Mouse (Mus musculus): ENCODE data around the gene Specc1. TPM values are rescaled to one million over a fixed set of nuclear protein-coding genes. Genes with fewer than 3 reads are reported as not detected.

Gene Specc1
- polyA plus RNA-seq, 1 experiment from 2014 or later, result 8.8 TPM

DNA sequence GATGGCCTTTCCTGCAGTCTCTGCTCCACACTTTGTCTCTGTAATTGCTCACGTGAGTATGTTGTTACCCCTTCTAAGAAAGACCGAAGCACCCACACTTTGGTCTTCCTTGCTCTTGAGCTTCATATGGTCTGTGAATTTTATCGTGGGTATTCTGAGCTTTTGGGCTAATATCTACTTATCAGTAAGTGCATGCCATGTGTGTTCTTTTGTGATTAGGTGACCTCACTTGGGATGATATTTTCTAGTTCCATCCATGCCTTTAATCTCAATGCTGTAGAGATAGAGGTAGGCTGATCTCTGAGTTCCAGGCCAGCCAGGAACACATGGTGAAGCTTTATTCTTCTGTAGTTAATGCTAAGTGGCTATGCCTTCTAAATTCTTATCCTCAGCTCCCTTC is 207.8 kb downstream of the Specc1 start:
- no peaks in the 10 kb centered on the region for H3K9me3 ChIP-seq
- WGBS, result 92% methylated on average over 3 of the region's 3 CpGs
- H3K4me1 ChIP-seq, result no peaks in the 10 kb centered on the region
- no peaks in the 10 kb centered on the region for H3K27me3 ChIP-seq
- no peak overlapping the region for H3K4me2 ChIP-seq
- H3K4me3 ChIP-seq, result no peak overlapping the region
- no peak overlapping the region for H3K9ac ChIP-seq
- H3K27ac ChIP-seq, result no peak overlapping the region
- no peaks in the 10 kb centered on the region for H3K36me3 ChIP-seq
- no peak for ATAC-seq (ENCODE audit: insufficient number of reproducible peaks, low FRiP score, low TSS enrichment, low read depth)

DNA sequence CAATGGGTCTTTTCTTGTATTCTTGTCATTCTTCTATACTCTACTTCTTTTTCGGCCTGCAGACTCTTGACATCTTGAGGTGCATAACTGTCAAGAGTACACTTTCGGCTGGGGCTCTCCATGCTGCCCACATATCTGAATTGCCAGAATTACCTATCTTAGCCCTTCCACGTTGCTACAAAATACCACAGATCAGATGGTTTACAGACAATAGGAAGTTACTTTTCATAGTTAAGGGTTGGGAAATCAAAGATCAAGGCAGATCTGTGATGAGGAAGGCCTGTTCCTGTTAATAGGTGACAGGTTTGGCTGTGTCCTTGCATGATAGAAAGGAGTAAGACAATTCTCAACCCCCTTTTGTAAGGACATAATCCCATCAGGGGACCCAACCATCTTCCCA is 209.9 kb downstream of the Specc1 start:
- H3K9ac ChIP-seq, result no peak overlapping the region
- no peaks in the 10 kb centered on the region; the same call in 1 of the 2 replicates for H3K36me3 ChIP-seq
- no peaks in the 10 kb centered on the region for H3K4me1 ChIP-seq
- H3K4me2 ChIP-seq, result no peak overlapping the region
- no peak overlapping the region for H3K27ac ChIP-seq
- no peaks in the 10 kb centered on the region for H3K27me3 ChIP-seq
- 73% methylated on average over 3 of the region's 3 CpGs for WGBS
- no peak for ATAC-seq (ENCODE audit: insufficient number of reproducible peaks, low FRiP score, low TSS enrichment, low read depth)
- H3K4me3 ChIP-seq, result no peak overlapping the region
- H3K9me3 ChIP-seq, result no peaks in the 10 kb centered on the region

DNA sequence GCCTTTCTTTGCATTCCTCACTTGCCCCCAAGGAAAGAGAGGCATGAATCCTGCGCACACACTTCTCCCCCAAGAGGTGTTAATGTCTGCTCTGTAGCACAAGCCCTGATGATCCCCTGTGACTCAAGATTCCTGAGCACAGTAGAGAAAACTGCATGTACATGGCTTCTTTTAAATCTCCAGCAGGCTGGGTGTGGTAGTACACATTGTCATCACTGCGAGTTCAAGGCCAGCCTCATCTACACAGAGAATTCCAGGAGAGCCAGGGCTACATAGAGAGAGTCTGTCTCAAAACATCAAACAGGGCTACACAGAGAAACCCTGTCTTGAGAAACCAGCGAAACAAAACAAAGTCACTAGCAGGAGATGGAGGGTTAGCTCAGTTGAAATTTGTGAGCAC is 211.6 kb downstream of the Specc1 start:
- Histone ChIP-seq H3K4me3 (no peak overlapping the region), H3K27ac (no peak overlapping the region), H3K4me2 (no peak overlapping the region), H3K36me3 (no peaks in the 10 kb centered on the region; the same call in 1 of the 2 replicates), H3K9ac (no peak overlapping the region), H3K27me3 (no peaks in the 10 kb centered on the region), H3K4me1 (no peaks in the 10 kb centered on the region), H3K9me3 (no peaks in the 10 kb centered on the region)
- no peak for ATAC-seq (ENCODE audit: insufficient number of reproducible peaks, low FRiP score, low TSS enrichment, low read depth)
- WGBS, result 82% methylated on average over 3 of the region's 3 CpGs

DNA sequence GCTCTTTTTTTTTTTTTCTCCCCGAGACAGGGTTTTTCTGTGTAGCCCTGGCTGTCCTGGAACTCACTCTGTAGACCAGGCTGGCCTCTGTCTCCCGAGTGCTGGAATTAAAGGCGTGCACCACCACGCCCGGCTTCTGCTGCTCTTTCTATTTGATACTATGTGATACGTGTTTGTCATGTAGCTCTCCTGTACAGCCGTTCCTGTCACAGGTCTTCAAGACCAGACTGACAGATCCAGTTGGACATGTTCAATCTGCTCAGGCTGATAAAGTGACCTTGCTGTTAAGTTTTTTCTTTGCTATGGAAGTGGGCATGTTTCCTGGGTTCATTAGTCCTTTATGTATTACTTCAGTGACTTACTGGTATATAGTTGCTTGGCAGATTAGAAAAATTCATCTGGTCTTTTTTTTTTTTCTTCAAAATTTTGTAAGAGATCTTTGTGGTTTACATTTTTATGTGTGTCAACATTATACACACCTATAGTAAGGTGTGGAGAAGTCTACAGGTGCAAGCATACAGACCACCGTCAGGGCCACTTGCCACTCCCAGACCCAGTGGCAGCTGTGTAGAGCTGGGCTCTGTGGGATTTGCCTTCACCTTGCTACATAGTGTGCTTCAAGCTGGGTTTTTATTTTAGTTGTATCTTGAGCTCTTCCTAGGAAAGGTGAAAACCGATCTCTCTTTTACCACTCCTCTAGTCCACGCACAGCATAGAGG is 221.0 kb downstream of the Specc1 start:
- H3K27me3 ChIP-seq, result no peaks in the 10 kb centered on the region
- no peak for ATAC-seq (ENCODE audit: insufficient number of reproducible peaks, low FRiP score, low TSS enrichment, low read depth)
- WGBS, result 82% methylated on average over 10 of the region's 10 CpGs

DNA sequence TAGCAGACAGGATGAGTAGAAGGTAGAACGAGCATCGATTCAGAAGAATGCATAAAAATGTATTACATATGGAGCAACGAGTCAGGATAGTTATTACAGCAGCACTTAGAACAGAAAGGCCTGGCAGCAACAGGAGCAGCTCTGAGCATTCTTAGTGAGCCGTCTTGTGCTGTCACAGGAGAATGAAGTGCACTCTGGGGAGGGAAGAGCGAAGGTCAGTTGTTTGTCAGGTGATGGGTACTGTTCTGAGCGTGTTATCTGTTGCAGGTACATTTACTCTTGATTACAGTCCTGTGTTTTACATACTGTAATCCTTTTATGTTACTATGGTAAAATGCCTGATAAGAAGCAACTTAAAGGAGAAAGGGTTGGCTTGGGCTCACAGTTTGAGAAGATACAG is 224.2 kb downstream of the Specc1 start:
- WGBS, result 90% methylated on average over 6 of the region's 6 CpGs
- Histone ChIP-seq H3K4me1 (no peaks in the 10 kb centered on the region), H3K27ac (no peak overlapping the region), H3K36me3 (0 out of 2 replicates have a peak, but pooled peaks cover 5% of the 10 kb centered on the region), H3K4me2 (no peak overlapping the region), H3K27me3 (no peaks in the 10 kb centered on the region), H3K9me3 (no peaks in the 10 kb centered on the region), H3K4me3 (no peak overlapping the region), H3K9ac (no peak overlapping the region)
- no peak for ATAC-seq (ENCODE audit: insufficient number of reproducible peaks, low FRiP score, low TSS enrichment, low read depth)

More for the DNA sequence above, 221.0 kb downstream of the Specc1 start:
- no peak overlapping the region for H3K27ac ChIP-seq
- H3K9me3 ChIP-seq, result no peaks in the 10 kb centered on the region
- H3K9ac ChIP-seq, result no peak overlapping the region
- H3K4me3 ChIP-seq, result no peak overlapping the region
- H3K36me3 ChIP-seq, result 0 out of 2 replicates have a peak, but pooled peaks cover 5% of the 10 kb centered on the region
- H3K4me1 ChIP-seq, result no peaks in the 10 kb centered on the region
- no peak overlapping the region for H3K4me2 ChIP-seq

DNA sequence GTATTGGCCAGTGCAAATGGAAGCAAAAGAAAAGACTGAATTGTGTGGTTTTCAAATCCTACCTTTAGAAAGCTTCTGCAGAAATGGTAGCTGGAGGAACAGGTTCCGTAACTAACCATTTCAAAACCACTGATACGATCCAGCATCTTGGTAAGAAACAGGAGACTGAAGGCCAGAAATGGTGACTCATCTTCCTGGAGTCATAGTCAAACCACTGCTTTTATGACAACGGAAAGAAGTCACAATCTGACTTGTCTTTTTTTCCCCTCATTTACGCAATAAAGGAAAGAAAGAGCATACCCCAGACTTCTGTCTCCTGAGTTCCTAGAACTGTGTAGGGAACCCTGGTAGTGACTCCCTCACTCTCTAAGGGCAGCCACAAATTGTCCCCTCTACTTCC is 228.3 kb downstream of the Specc1 start:
- no peaks in the 10 kb centered on the region for H3K27me3 ChIP-seq

DNA sequence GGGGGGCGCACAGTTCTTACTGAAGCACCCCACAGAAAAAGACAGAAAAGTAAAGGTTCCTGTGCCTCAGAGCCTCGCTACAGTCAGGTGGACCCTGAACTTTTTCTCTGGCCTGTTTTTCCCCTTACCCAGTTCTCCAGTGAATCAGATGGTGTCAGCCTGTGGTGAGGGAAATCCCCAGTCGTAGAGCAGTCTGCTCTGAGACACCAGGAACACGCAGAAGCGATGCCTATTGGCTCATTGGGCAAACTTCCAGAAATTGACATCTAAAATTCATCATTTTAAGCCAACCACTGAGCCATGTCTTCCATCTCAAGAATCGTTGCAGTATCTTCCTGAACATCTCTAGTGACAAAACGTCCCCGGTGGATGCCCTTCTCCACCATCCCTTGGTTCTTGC is 230.5 kb downstream of the Specc1 start:
- no peaks in the 10 kb centered on the region for H3K9me3 ChIP-seq
- no peak overlapping the region for H3K4me2 ChIP-seq
- no peaks in the 10 kb centered on the region for H3K36me3 ChIP-seq
- ATAC-seq (ENCODE audit: insufficient number of reproducible peaks, low FRiP score, low TSS enrichment, low read depth), result no peak
- no peak overlapping the region for H3K9ac ChIP-seq
- no peaks in the 10 kb centered on the region for H3K27me3 ChIP-seq
- H3K27ac ChIP-seq, result no peak overlapping the region
- H3K4me1 ChIP-seq, result no peaks in the 10 kb centered on the region
- WGBS, result 84% methylated on average over 8 of the region's 8 CpGs
- H3K4me3 ChIP-seq, result no peak overlapping the region

More for the DNA sequence above, 228.3 kb downstream of the Specc1 start:
- ATAC-seq (ENCODE audit: insufficient number of reproducible peaks, low FRiP score, low TSS enrichment, low read depth), result no peak
- WGBS, result 79% methylated on average over 4 of the region's 4 CpGs
- Histone ChIP-seq H3K36me3 (0 out of 2 replicates have a peak, but pooled peaks cover 5% of the 10 kb centered on the region), H3K9ac (no peak overlapping the region), H3K4me3 (no peak overlapping the region), H3K9me3 (no peaks in the 10 kb centered on the region), H3K4me2 (no peak overlapping the region), H3K27ac (no peak overlapping the region), H3K4me1 (no peaks in the 10 kb centered on the region)

DNA sequence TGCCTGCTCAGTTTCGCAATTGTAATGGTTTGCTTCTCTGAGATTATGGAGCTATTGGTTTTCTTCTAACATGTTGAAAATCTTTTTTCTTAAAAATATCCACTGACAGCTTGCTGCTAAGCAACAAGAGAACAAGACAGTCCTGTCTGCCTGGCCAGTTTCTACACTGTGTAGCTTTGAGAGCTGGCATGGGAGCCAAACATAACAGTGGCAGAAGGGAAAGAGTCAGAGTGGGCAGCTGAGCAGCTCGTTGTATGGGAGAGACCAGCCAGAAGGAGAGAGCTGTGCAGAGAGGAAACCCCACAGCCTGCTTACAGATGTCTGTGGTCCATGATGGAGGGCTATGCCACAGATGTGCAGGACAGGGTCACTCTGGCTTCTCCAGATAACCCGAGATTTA is 235.5 kb downstream of the Specc1 start:
- Histone ChIP-seq H3K27ac (no peak overlapping the region), H3K4me2 (no peak overlapping the region), H3K9me3 (no peaks in the 10 kb centered on the region), H3K4me3 (no peak overlapping the region), H3K27me3 (no peaks in the 10 kb centered on the region), H3K36me3 (no peaks in the 10 kb centered on the region), H3K9ac (no peak overlapping the region), H3K4me1 (no peaks in the 10 kb centered on the region)
- WGBS, result 68% methylated on average over 3 of the region's 3 CpGs
- ATAC-seq (ENCODE audit: insufficient number of reproducible peaks, low FRiP score, low TSS enrichment, low read depth), result no peak

DNA sequence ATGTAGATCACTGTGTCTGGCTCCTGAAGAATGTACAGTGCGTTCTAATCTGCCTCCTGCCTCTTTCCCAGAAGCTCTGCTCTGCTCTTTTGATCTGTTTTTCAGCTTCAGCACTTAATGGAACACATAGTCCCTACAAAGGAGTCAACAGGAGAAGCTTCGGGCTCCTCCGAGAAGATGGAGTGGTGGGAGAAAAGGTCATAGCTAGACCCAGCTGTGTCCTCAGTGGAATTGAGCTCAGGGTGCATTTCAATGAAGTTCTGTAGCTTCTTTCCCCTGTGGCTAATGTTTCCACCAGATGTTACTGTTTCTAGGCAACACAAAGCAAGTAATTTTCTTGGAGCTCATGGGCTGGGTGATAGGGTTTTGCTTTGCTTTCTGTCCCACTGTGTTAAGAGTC is 236.6 kb downstream of the Specc1 start:
- ATAC-seq (ENCODE audit: insufficient number of reproducible peaks, low FRiP score, low TSS enrichment, low read depth), result no peak
- 62% methylated on average over 3 of the region's 3 CpGs for WGBS
- H3K9me3 ChIP-seq, result no peaks in the 10 kb centered on the region
- no peak overlapping the region for H3K4me2 ChIP-seq
- H3K36me3 ChIP-seq, result no peaks in the 10 kb centered on the region
- H3K27me3 ChIP-seq, result no peaks in the 10 kb centered on the region
- no peak overlapping the region for H3K9ac ChIP-seq
- H3K27ac ChIP-seq, result no peak overlapping the region
- no peaks in the 10 kb centered on the region for H3K4me1 ChIP-seq
- H3K4me3 ChIP-seq, result no peak overlapping the region

DNA sequence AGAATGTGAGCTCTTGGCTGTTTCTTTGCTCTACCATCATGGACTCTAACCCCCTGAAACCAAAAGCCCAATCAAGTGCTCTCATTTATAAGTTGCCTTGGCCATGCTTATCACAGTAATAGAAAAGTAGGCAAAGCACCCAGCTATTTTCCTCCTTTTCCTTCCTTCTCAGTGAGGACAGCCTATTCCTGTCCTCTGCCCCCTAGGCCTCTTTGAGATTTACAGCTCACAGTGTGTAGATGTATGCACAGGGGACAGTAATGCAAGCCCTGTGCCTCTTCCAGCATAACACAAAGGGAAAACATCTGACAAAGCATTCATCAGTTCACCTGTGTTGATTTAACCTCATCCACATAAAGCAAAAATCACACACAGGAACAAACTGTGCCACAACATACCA is 237.7 kb downstream of the Specc1 start:
- Histone ChIP-seq H3K27me3 (no peaks in the 10 kb centered on the region), H3K4me3 (no peak overlapping the region), H3K27ac (no peak overlapping the region), H3K36me3 (no peaks in the 10 kb centered on the region), H3K4me2 (no peak overlapping the region), H3K9me3 (no peaks in the 10 kb centered on the region), H3K9ac (no peak overlapping the region), H3K4me1 (no peaks in the 10 kb centered on the region)
- ATAC-seq (ENCODE audit: insufficient number of reproducible peaks, low FRiP score, low TSS enrichment, low read depth), result no peak

DNA sequence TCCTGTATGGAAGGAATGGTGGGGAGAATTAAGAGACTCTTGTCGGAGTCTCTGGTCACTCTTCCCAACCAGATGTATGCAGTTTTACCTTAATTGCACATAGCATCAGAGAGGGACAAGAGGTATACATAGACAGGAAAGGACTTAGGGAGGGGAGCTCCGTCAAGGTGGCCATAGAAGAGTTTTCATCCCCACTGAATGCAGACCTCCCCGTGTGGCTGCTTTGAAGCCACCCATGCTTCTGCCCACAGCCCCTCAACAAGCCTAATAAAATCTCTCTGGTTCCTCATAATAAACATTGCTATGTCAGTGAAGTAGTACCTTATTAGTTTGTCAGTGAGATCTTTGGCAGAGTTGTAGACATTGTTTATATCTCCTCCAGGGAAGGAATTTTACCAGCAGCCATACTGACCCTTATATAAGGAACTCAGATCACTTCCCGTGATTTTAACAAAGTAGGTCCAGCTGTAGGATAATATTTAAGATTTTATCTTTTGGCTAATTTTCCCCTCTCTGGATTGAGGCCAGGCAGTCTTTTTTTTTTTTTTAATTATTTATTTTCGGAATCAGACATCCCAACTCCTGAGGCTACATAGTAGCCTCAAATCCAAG is 244.4 kb downstream of the Specc1 start:
- no peak for ATAC-seq (ENCODE audit: insufficient number of reproducible peaks, low FRiP score, low TSS enrichment, low read depth)
- Histone ChIP-seq H3K36me3 (no peaks in the 10 kb centered on the region), H3K27ac (no peak overlapping the region)

DNA sequence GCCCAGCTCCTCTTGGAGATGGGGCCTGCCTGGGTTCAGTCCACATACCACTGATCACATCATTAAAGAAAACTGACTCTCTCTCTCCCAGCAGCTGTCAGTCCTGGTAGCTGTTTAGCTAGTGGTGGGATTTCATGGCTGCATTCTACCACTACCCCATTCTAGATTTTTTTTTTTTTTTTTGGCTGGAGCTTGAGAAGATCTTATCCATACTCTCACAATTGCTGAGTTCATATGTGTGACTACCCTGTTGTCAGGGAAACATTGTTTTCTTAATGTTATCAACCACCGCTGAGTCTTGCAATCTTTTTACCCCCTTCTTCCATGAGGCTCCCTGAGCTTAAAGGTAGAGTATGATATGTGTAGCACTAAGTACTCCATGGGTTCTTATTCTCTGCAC is 246.1 kb downstream of the Specc1 start:
- no peak overlapping the region for H3K4me2 ChIP-seq
- no peak overlapping the region for H3K27ac ChIP-seq
- no peak for ATAC-seq (ENCODE audit: insufficient number of reproducible peaks, low FRiP score, low TSS enrichment, low read depth)
- no peak overlapping the region for H3K9ac ChIP-seq
- H3K4me1 ChIP-seq, result peaks cover 5% of the 10 kb centered on the region; the same call in 1 of the 2 replicates
- no peaks in the 10 kb centered on the region for H3K36me3 ChIP-seq
- WGBS, result 95% methylated on average over 1 of the region's 1 CpGs
- H3K4me3 ChIP-seq, result no peak overlapping the region
- no peaks in the 10 kb centered on the region for H3K9me3 ChIP-seq
- H3K27me3 ChIP-seq, result no peaks in the 10 kb centered on the region

More for the DNA sequence above, 244.4 kb downstream of the Specc1 start:
- no peaks in the 10 kb centered on the region for H3K9me3 ChIP-seq
- peaks cover 5% of the 10 kb centered on the region; the same call in 1 of the 2 replicates for H3K4me1 ChIP-seq
- no peak overlapping the region for H3K9ac ChIP-seq
- H3K4me3 ChIP-seq, result no peak overlapping the region
- WGBS, result 43% methylated on average over 5 of the region's 5 CpGs
- no peak overlapping the region for H3K4me2 ChIP-seq
- H3K27me3 ChIP-seq, result no peaks in the 10 kb centered on the region

All from limb, embryonic 15.5 days (tissue).